Mouse (Mus musculus) stomach, embryonic 14.5 days (tissue): Measurements from ENCODE around the gene Sccpdh. TPM values are rescaled to one million over a fixed set of nuclear protein-coding genes. Genes with fewer than 3 reads are reported as not detected.
A peak's percentile ranks its signal among the peaks of the same experiment; 100 is the strongest.
"Not testable (repeated sequence)": the region's sequence is repeated elsewhere in the genome, so short reads cannot be mapped to it uniquely, and the experiment has no call there.

Experiments
- ATAC-seq: fragments of 200-750 bp; cut with Nextera tagmentation; 2 replicates; pipeline ENCODE4 v1.8.0; 2017; ENCODE audit warnings: low read depth, moderate TSS enrichment; ENCODE audit not compliant: insufficient number of reproducible peaks, insufficient read depth, low FRiP score
- H3K27ac ChIP-seq: fragments of 300-500 bp; sonication (generic); 2 replicates; pipeline ENCODE4 v1.5.1; 2014; ENCODE audit warnings: mild to moderate bottlenecking, low read length, moderate library complexity, mixed read lengths
- H3K27me3 ChIP-seq: fragments of 300-500 bp; sonication (generic); 2 replicates; pipeline ENCODE4 v1.6.1; 2014; ENCODE audit warnings: low read length, control low read depth, mixed read lengths; ENCODE audit not compliant: control insufficient read depth, insufficient read depth
- H3K36me3 ChIP-seq: fragments of 300-500 bp; sonication (generic); 2 replicates; pipeline ENCODE4 v1.6.1; 2014; ENCODE audit warnings: mild to moderate bottlenecking, control low read depth, low read length, moderate library complexity, mixed read lengths; ENCODE audit not compliant: control insufficient read depth, insufficient read depth
- H3K4me1 ChIP-seq: fragments of 300-500 bp; sonication (generic); 2 replicates; pipeline ENCODE4 v1.6.1; 2014; ENCODE audit warnings: low read length, control low read depth, mixed read lengths; ENCODE audit not compliant: control insufficient read depth, insufficient read depth
- H3K4me2 ChIP-seq: fragments of 300-500 bp; sonication (generic); replicated peaks from 2 replicates; pipeline ENCODE4 v1.6.1; 2014; ENCODE audit warnings: low read depth, low read length, control low read depth
- H3K4me3 ChIP-seq: fragments of 300-500 bp; sonication (generic); 2 replicates; pipeline ENCODE4 v1.5.1; 2014; ENCODE audit warnings: low read depth, low read length, control low read depth
- H3K9ac ChIP-seq: fragments of 300-500 bp; sonication (generic); replicated peaks from 2 replicates; pipeline ENCODE4 v1.6.1; 2014; ENCODE audit warnings: low read depth, mild to moderate bottlenecking, control low read depth, low read length, moderate library complexity, mixed read lengths
- H3K9me3 ChIP-seq: fragments of 300-500 bp; sonication (generic); 2 replicates; pipeline ENCODE4 v1.6.1; 2016; ENCODE audit warnings: low read depth, low read length, control low read depth; ENCODE audit not compliant: control insufficient read depth
- WGBS: fragments of 180-500 bp; shearing (Covaris S2); extraction: QIAGEN DNeasy Blood & Tissue Kit; methylation state at CpG from one replicate; pipeline ENCODE4 v1.1.7; 2014; 5-methylcytosine and 5-hydroxymethylcytosine counted together
- polyA plus RNA-seq: library from polyadenylated mRNA; unstranded; fragments of >200 nt; fragmentation: Nextera tagmentation; extraction: Ambion mirVana; gene quantifications from 2 replicates; pipeline ENCODE4 v1.2.1, GENCODE M21; 2014

Gene Sccpdh
- polyA plus RNA-seq, 1 experiment from 2014 or later: 69.0 TPM

GRCm38 (mm10) chr1:179704150-179704549, 36.1 kb downstream of the Sccpdh start:
- H3K4me2 ChIP-seq: no peak overlapping the region
- WGBS: 62% methylated on average over 3 of the region's 3 CpGs
- H3K9ac ChIP-seq: no peak overlapping the region
- no peak overlapping the region for H3K4me3 ChIP-seq
- H3K27me3 ChIP-seq: no peaks in the 10 kb centered on the region
- H3K9me3 ChIP-seq: no peaks in the 10 kb centered on the region
- no peaks in the 10 kb centered on the region for H3K4me1 ChIP-seq
- H3K36me3 ChIP-seq: no peaks in the 10 kb centered on the region
- ATAC-seq: no peak
- no peak overlapping the region for H3K27ac ChIP-seq

- H3K27ac ChIP-seq: no peak overlapping the region
These were observed 37.1 kb downstream of the Sccpdh start for GRCm38 (mm10) chr1:179705154-179705553.

GRCm38 (mm10) chr1:179709390-179709789, 41.4 kb downstream of the Sccpdh start:
- H3K4me3 ChIP-seq: no peak overlapping the region
- no peaks in the 10 kb centered on the region for H3K36me3 ChIP-seq
- no peak for ATAC-seq
- no peak overlapping the region for H3K9ac ChIP-seq
- H3K27ac ChIP-seq: no peak overlapping the region
- no peaks in the 10 kb centered on the region for H3K9me3 ChIP-seq
- H3K4me2 ChIP-seq: no peak overlapping the region
- 67% methylated on average over 6 of the region's 6 CpGs for WGBS
- H3K27me3 ChIP-seq: no peaks in the 10 kb centered on the region
- no peaks in the 10 kb centered on the region for H3K4me1 ChIP-seq

More at GRCm38 (mm10) chr1:179705154-179705553, 37.1 kb downstream of the Sccpdh start:
- Histone ChIP-seq H3K4me3 (no peak overlapping the region), H3K9ac (no peak overlapping the region), H3K4me1 (no peaks in the 10 kb centered on the region), H3K4me2 (no peak overlapping the region), H3K36me3 (no peaks in the 10 kb centered on the region), H3K9me3 (no peaks in the 10 kb centered on the region), H3K27me3 (no peaks in the 10 kb centered on the region)
- WGBS: 92% methylated on average over 6 of the region's 6 CpGs
- ATAC-seq: no peak

GRCm38 (mm10) chr1:179710739-179711138, 42.7 kb downstream of the Sccpdh start:
- no peaks in the 10 kb centered on the region for H3K27me3 ChIP-seq
- no peaks in the 10 kb centered on the region for H3K9me3 ChIP-seq
- WGBS: 91% methylated on average over 5 of the region's 5 CpGs
- no peak overlapping the region for H3K4me3 ChIP-seq
- H3K4me2 ChIP-seq: no peak overlapping the region
- no peaks in the 10 kb centered on the region for H3K4me1 ChIP-seq
- H3K36me3 ChIP-seq: no peaks in the 10 kb centered on the region
- H3K27ac ChIP-seq: no peak overlapping the region
- H3K9ac ChIP-seq: no peak overlapping the region
- no peak for ATAC-seq

GRCm38 (mm10) chr1:179712658-179713057, 44.6 kb downstream of the Sccpdh start:
- Histone ChIP-seq H3K4me3 (no peak overlapping the region), H3K9me3 (no peaks in the 10 kb centered on the region), H3K9ac (0 out of 2 replicates have a peak overlapping the region, but pooled peaks have one; percentile 6), H3K27me3 (no peaks in the 10 kb centered on the region), H3K36me3 (no peaks in the 10 kb centered on the region), H3K4me2 (no peak overlapping the region), H3K4me1 (no peaks in the 10 kb centered on the region), H3K27ac (no peak overlapping the region)
- 75% methylated on average over 7 of the region's 7 CpGs for WGBS
- no peak for ATAC-seq

GRCm38 (mm10) chr1:179713367-179713766, 45.4 kb downstream of the Sccpdh start:
- no peaks in the 10 kb centered on the region for H3K4me1 ChIP-seq
- WGBS: 93% methylated on average over 3 of the region's 3 CpGs
- no peaks in the 10 kb centered on the region for H3K27me3 ChIP-seq
- no peak overlapping the region for H3K4me2 ChIP-seq
- no peaks in the 10 kb centered on the region for H3K9me3 ChIP-seq
- H3K27ac ChIP-seq: no peak overlapping the region
- H3K9ac ChIP-seq: no peak overlapping the region
- no peak for ATAC-seq
- no peaks in the 10 kb centered on the region for H3K36me3 ChIP-seq
- no peak overlapping the region for H3K4me3 ChIP-seq

GRCm38 (mm10) chr1:179715289-179715688, 47.3 kb downstream of the Sccpdh start:
- not testable (repeated sequence) for H3K27me3 ChIP-seq, H3K9me3 ChIP-seq, H3K9ac ChIP-seq, H3K36me3 ChIP-seq, H3K4me3 ChIP-seq, H3K4me2 ChIP-seq, ATAC-seq, H3K27ac ChIP-seq, H3K4me1 ChIP-seq
- 57% methylated on average over 4 of the region's 4 CpGs for WGBS

- H3K27ac ChIP-seq: no peak overlapping the region
- ATAC-seq: no peak
- no peaks in the 10 kb centered on the region for H3K36me3 ChIP-seq
- 88% methylated on average over 4 of the region's 4 CpGs for WGBS
- H3K4me1 ChIP-seq: no peaks in the 10 kb centered on the region
- H3K4me3 ChIP-seq: no peak overlapping the region
- no peak overlapping the region for H3K9ac ChIP-seq
- H3K9me3 ChIP-seq: no peaks in the 10 kb centered on the region
- H3K27me3 ChIP-seq: no peaks in the 10 kb centered on the region
- H3K4me2 ChIP-seq: no peak overlapping the region
These were observed 47.8 kb downstream of the Sccpdh start for GRCm38 (mm10) chr1:179715786-179716185.

- H3K4me3 ChIP-seq: no peak overlapping the region
- WGBS: 66% methylated on average over 8 of the region's 8 CpGs
- ATAC-seq: no peak
- H3K27ac ChIP-seq: no peak overlapping the region
- no peaks in the 10 kb centered on the region for H3K27me3 ChIP-seq
- no peak overlapping the region for H3K9ac ChIP-seq
- no peaks in the 10 kb centered on the region for H3K4me1 ChIP-seq
- H3K9me3 ChIP-seq: no peaks in the 10 kb centered on the region
- H3K36me3 ChIP-seq: no peaks in the 10 kb centered on the region
- H3K4me2 ChIP-seq: no peak overlapping the region
These were observed 54.9 kb downstream of the Sccpdh start for GRCm38 (mm10) chr1:179722811-179723469.
